In the genomic region with DNA sequence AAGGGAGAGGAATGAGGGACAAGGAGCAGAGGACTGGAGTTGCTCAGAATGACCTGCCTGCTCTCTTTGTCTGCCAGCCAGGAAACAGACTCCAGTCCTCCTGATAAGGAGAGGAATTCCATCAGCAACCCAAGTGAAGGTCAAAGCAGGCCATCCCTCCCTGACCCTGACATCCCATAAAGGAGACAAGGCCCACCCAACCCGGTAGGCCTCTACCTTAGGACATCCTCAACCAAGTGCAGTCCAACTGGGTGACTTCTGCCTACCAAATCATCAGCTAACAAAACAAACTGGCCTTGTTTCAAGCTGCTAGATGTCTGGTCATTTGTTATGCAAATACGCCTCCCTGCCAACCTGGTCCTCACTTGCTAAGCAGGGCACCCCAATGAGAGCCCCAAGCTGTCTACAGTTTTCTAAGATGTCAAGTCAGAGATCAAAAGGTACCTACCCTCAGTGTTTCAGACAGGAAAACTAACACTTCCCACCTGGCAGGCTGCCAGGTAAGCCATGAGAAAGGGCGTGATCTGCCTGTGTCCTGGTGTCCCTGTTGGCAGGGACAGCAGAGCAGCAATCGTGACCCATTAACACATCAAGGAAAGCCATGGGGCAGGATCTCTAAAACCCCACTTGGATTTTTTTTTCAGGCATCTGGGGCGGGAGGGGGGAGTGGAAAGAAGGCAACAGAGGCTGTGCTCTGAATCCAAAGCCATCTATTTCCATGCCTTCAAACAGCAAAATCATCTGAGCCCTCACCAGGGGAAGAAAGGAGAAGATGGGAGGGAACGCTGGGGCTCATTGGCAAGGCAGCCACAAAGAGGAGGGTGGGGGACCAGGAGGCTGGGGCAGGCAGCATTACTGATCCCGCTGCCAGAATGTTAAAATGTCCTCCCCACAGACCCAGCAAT, we compare ENCODE assay signal across 9 mouse cellular contexts.
DNase-seq lines count a peak whose midpoint lies in the region; ATAC-seq lines count a peak whose summit lies in the region.
"Had no signal": no experiment of that assay in that cellular context is flagged by ENCODE, and none has a peak within 500 bp of the region (broad histone marks: within the 10 kb centered on the region; RNA-seq: fewer than 3 reads in every experiment).

No protein-coding gene starts in this region.

- peak; percentile 10 for DNase-seq in ovary, postnatal 36 days (ENCODE audit: low spot score)
- DNase-seq in ovary, postnatal 14 days (ENCODE audit: low spot score): no peak
- DNase-seq in hindbrain, embryonic 14.5 days (ENCODE audit: low spot score): peak; percentile 64
- no peak for DNase-seq in gastrocnemius, postnatal 36 days
- DNase-seq in left cerebral cortex, adult 18-20 months (ENCODE audit: low spot score in 2 of 2): no peak
- no peak for DNase-seq in T-cell, adult 2 months (ENCODE audit: low spot score)

- no peak overlapping the region for H3K9ac ChIP-seq in forebrain, embryonic 12.5 days
- no peak overlapping the region for H3K9ac ChIP-seq in hindbrain, embryonic 14.5 days
- H3K9ac ChIP-seq in midbrain, embryonic 16.5 days (ENCODE audit: low read depth, low read length): no peak overlapping the region
- H3K9ac ChIP-seq: limb, embryonic 12.5 days had no signal

- H3K9me3 ChIP-seq in forebrain, embryonic 12.5 days: no peaks in the 10 kb centered on the region
- no peaks in the 10 kb centered on the region for H3K9me3 ChIP-seq in hindbrain, embryonic 14.5 days (ENCODE audit: control insufficient read depth, low read length)
- H3K9me3 ChIP-seq in midbrain, embryonic 16.5 days (replicated peaks; ENCODE audit: control insufficient read depth, low read length, poor library complexity, severe bottlenecking): no peaks in the 10 kb centered on the region
- H3K9me3 ChIP-seq: limb, embryonic 12.5 days had no signal

- no peaks in the 10 kb centered on the region for H3K36me3 ChIP-seq in forebrain, embryonic 12.5 days (replicated peaks)
- no peaks in the 10 kb centered on the region for H3K36me3 ChIP-seq in hindbrain, embryonic 14.5 days (replicated peaks; ENCODE audit: control insufficient read depth, insufficient read depth)
- H3K36me3 ChIP-seq in midbrain, embryonic 16.5 days (ENCODE audit: control insufficient read depth, insufficient read depth, low read length): no peaks in the 10 kb centered on the region
- H3K36me3 ChIP-seq: limb, embryonic 12.5 days had no signal

- H3K4me3 ChIP-seq in forebrain, embryonic 12.5 days (replicated peaks): no peak overlapping the region
- no peak overlapping the region for H3K4me3 ChIP-seq in hindbrain, embryonic 14.5 days (replicated peaks; ENCODE audit: low read length)
- H3K4me3 ChIP-seq in midbrain, embryonic 16.5 days (ENCODE audit: low read depth, low read length): no peak overlapping the region
- H3K4me3 ChIP-seq: limb, embryonic 12.5 days had no signal

- 32% methylated on average over 7 of the region's 7 CpGs for WGBS in forebrain, embryonic 12.5 days
- WGBS in hindbrain, embryonic 14.5 days: 21% methylated on average over 7 of the region's 7 CpGs
- 19% methylated on average over 7 of the region's 7 CpGs for WGBS in midbrain, embryonic 16.5 days

- peak overlapping the region; percentile 1; the same call in 1 of the 2 replicates for H3K4me2 ChIP-seq in forebrain, embryonic 12.5 days
- H3K4me2 ChIP-seq in hindbrain, embryonic 14.5 days (replicated peaks): no peak overlapping the region
- H3K4me2 ChIP-seq in midbrain, embryonic 16.5 days (ENCODE audit: low read length): no peak overlapping the region
- H3K4me2 ChIP-seq: limb, embryonic 12.5 days had no signal

- peaks cover 16% of the 10 kb centered on the region for H3K4me1 ChIP-seq in forebrain, embryonic 12.5 days
- peaks cover 7% of the 10 kb centered on the region; the same call in 1 of the 2 replicates for H3K4me1 ChIP-seq in hindbrain, embryonic 14.5 days (replicated peaks; ENCODE audit: control insufficient read depth, insufficient read depth, low read length)
- H3K4me1 ChIP-seq in midbrain, embryonic 16.5 days (ENCODE audit: control insufficient read depth, insufficient read depth, low read length): peaks cover 13% of the 10 kb centered on the region

- no peak overlapping the region for H3K27ac ChIP-seq in forebrain, embryonic 12.5 days
- H3K27ac ChIP-seq in hindbrain, embryonic 14.5 days: no peak overlapping the region
- no peak overlapping the region for H3K27ac ChIP-seq in midbrain, embryonic 16.5 days (ENCODE audit: low read length)
- H3K27ac ChIP-seq: limb, embryonic 12.5 days had no signal

- ATAC-seq in forebrain, embryonic 12.5 days (ENCODE audit: low FRiP score): peak; percentile 22; the same call in 1 of the 2 replicates
- ATAC-seq in hindbrain, embryonic 14.5 days (ENCODE audit: low FRiP score): peak; percentile 71; the same call in 1 of the 2 replicates
- peak; percentile 76 for ATAC-seq in midbrain, embryonic 16.5 days

- intact Hi-C loops in gastrocnemius, postnatal 36 days (cut with DNase I): no loop called here

- H3K27me3 ChIP-seq in forebrain, embryonic 12.5 days: no peaks in the 10 kb centered on the region
- no peaks in the 10 kb centered on the region for H3K27me3 ChIP-seq in hindbrain, embryonic 14.5 days (ENCODE audit: control insufficient read depth, insufficient read depth, low read length)
- no peaks in the 10 kb centered on the region for H3K27me3 ChIP-seq in midbrain, embryonic 16.5 days (ENCODE audit: control insufficient read depth, insufficient read depth, low read depth, low read length)

Comparison
In these comparisons a context has a peak if more than half of its experiments do, and no peak if none do; other contexts are left out.
1. DNase-seq: peak in ovary, postnatal 36 days (single experiment) and hindbrain, embryonic 14.5 days (single experiment); none in ovary, postnatal 14 days (single experiment), gastrocnemius, postnatal 36 days (0 of 2), left cerebral cortex, adult 18-20 months (0 of 2) and T-cell, adult 2 months (single experiment).
2. ATAC-seq: peak in every context shown above with its lines; median percentile 76 in midbrain, embryonic 16.5 days; 71 in hindbrain, embryonic 14.5 days; 22 in forebrain, embryonic 12.5 days.